Mouse (Mus musculus): ENCODE measurements around the gene Katnb1.

- TF ChIP-seq POLR2AphosphoS2 (IDR thresholded peaks at IDR 0.05; ENCODE audit: insufficient read length, low read depth) (no peak), REST (IDR thresholded peaks at IDR 0.05; ENCODE audit: insufficient read depth, insufficient read length) (no peak), POLR2A (IDR thresholded peaks at IDR 0.05; ENCODE audit: insufficient read length, low read depth) (no peak), E2F4 (IDR thresholded peaks at IDR 0.05; ENCODE audit: insufficient read depth) (no peak), TCF12 (IDR thresholded peaks at IDR 0.05; ENCODE audit: insufficient read depth, poor library complexity, severe bottlenecking) (no peak), TCF3 (IDR thresholded peaks at IDR 0.05; ENCODE audit: insufficient read length, low read depth) (no peak), USF1 (IDR thresholded peaks at IDR 0.05; ENCODE audit: low read depth) (no peak), CEBPB (IDR thresholded peaks at IDR 0.05; ENCODE audit: insufficient read depth, poor library complexity, severe bottlenecking) (no peak), MAX (IDR thresholded peaks at IDR 0.05; ENCODE audit: low read depth) (no peak), MYOD1 (IDR thresholded peaks at IDR 0.05; ENCODE audit: control insufficient read depth in 1 of 3, insufficient read length in 2 of 3, low read depth in 2 of 3) (peak in 1 of 3 experiments; percentile 39), MYOG (IDR thresholded peaks at IDR 0.05; ENCODE audit: control insufficient read depth in 1 of 3, insufficient read depth in 1 of 3, insufficient read length in 2 of 3, low read depth in 2 of 3) (no peak), SRF (IDR thresholded peaks at IDR 0.05; ENCODE audit: control insufficient read depth, insufficient read length, low read depth) (no peak)
Measured at GRCm38 (mm10) chr8:95130966-95131537, 50.1 kb downstream of the Katnb1 start.
